Mouse (Mus musculus) gastrocnemius, postnatal 25 days (tissue): ENCODE data around the gene Tex22. TPM values are rescaled to one million over a fixed set of nuclear protein-coding genes. Genes with fewer than 3 reads are reported as not detected.

ENCODE experiments used
- DNase-seq: peaks from one replicate; pipeline ENCODE4 v3.0.0; 2022
- long read RNA-seq, 2 experiments: library from polyadenylated mRNA; stranded (forward); transcript quantifications; one replicate each; pipeline ENCODE4 v2.0.0; 2021
- total RNA-seq, 2 experiments: library from RNA; stranded (reverse); gene quantifications; 1 replicate in 1 of 2; 2 replicates in 1 of 2; pipeline ENCODE4 v1.2.3; 2021

Gene Tex22
- not detected for total RNA-seq
- long read RNA-seq, experiment 1 = 0 reads
- long read RNA-seq, experiment 2, partial matches to known transcripts = 0 of 1 reads
- long read RNA-seq, experiment 2, other reads (novel, unspliced or antisense) = 1 of 1 reads

DNA sequence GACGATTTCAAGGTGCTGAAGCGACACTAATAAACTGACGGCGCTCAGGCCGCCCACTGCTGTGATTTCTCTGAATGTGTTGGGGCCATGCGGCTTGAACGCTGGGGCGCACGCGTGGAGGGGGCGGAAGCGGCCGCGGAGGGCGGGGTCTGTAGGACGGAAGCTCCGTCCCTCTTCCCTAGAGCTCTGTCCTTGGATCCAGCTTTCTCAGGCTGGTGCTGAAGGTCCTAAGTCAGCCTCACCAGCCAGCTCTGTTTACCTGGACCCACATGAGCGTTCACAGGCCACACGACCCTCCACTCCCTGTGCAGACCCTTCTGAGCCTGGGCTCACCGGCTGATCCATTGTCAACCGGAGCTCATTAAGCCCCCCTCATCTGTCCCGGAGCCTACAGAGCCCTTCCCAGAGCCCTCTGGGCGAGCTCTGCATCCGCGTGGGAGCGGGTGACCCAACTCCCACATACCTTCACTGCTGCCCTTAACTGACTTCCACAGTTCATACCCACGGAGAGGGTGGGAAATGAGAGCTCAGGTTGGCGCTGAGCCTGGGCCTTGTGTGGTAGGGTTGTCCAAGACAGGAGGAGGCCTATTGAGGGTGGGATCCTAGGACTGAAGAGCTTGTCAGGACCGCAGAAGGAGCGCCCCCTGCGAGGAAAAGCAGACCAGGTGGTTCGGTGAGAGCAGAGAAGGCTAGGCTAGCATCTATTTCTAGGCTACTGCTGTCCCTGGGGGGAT lies at the start of gene Tex22:
Tex22 (plus strand) TSS at position 174 of the 734 bp plus-strand sequence.
- peak; percentile 81 for DNase-seq

DNA sequence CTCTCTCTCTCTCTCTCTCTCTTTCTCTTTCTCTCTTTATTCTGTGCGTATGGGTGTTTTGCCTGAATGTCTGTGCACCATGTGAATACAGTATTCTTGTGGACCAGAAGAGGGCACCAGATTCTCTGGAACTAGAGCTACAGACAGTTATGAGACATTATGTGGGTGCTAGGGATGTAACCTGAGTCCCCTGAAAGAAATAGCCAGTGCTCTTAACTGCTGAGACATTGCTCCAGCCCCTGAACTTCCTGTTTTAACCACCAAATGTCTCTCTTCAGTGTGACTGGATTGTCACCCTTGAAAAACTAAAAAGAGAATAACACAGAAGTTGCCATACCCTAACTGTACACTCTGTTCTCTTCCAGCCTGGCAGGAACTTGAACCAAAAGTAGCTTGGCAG lies 47.7 kb upstream of the Tex22 start:
- DNase-seq = no peak

DNA sequence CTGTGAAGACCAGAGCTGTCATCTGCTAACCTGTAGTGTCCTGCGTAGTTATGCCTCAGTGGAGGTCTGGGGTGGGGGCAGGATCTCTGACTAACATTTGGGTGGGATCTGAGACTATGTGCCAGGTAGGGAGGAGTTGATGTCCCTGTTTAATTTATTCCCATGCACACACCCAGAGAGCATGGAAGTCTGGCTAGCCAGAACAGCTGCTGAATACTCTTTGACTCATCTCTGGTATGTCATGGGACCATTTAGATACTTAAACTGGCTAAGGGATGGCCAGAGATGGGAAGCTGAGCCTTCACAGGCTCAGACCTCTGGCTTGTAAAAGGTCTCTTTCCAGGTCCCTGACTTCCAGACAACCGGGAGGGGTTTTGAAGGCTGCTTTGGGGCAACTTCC lies 46.8 kb upstream of the Tex22 start:
- no peak for DNase-seq

DNA sequence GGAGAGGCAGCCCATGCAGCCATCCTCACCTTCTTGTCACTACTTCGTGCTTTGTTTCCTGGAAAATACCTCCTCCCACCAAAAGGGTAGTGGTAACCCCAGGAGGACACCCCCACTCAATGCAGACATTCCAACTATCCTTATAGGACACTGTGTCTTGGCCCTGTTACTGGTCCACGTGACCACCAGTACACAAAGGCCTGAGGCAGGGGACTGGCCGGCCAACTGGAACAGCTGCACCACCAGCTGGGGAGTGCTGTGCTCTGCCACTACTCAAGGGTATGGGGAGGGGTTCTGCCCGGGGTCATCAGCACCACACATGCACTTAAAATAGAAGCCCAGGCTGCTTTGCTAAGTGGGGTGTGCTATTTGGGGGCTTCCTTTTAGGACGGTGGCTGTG lies 46.2 kb upstream of the Tex22 start:
- DNase-seq = no peak

DNA sequence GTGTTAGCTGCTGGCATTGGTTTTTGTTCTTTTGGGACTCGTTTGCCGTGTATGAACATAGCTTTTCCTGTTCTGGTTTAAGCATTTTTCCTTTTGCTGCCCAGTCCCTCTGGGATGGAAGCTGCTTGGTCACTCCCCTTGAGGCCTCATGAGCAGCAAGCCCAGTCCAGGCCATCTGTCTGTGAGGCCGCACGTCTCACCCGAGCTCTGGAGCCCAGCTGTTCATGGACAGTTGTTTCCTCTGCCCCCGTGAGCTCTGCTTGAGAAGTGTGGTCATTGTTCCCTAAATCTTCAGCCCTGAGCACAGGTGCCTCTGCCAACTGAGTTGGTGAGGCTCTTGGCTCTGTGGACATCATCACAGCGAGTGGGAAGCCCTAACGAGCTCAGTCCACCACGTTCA lies 45.4 kb upstream of the Tex22 start:
- DNase-seq = peak; percentile 54

DNA sequence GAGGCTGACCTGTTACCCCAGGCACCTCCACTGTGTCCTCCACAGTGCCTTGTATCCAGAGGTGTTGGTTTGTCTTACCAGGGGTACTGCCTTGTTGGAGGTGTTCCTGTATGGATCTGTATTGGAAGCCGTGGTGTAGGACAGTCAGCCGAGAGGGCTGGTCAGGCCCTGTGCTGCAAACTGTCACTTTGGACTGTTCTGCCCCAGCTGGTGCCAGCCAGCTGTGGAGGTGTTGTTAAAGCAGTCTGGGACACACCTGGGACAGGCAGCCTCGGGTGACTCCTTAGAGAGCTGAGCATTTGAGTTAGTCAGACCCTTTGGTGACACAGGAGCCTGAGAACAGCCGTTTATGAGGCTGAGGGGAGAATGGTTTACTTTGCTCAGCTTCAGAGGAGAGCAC lies 44.3 kb upstream of the Tex22 start:
- no peak for DNase-seq

DNA sequence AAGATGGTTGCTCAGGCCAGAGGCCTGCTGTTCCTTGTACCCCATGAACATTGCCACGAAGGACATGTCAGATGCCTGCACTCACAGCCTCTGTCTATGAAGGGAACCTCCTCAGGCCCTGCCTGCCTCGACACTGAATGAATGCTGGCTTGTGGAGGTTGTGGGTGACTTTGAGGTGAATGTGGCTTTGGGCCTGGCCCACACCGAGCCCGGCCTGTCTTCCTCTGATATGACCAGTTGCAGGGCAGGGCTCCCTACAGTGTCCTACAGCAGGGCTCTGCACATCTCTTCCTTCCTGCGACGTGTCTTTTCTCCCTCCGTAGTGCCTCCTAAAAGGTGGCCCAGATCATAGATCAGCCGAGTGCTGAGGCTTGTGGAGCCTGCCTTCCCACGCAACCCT lies 43.3 kb upstream of the Tex22 start:
- no peak for DNase-seq

DNA sequence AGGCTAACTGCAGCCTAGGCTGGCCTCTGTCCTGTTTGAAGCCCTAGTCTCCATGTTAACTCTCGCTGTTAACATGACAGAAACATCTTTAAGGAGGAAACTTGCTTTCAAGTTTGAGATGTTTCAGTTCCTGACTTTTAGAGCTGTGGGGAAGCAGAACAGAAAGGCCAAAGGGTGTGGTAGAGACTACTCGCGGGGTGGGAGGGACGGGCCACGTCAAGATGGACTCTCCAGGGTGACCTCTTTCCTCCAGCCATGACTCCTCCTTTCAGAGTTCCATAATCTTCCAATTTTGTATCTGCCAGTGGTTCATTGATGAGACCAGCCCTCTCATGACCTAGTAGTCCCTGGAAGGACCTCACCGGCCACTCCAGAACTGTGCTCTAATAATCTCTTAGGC lies 42.9 kb upstream of the Tex22 start:
- no peak for DNase-seq

DNA sequence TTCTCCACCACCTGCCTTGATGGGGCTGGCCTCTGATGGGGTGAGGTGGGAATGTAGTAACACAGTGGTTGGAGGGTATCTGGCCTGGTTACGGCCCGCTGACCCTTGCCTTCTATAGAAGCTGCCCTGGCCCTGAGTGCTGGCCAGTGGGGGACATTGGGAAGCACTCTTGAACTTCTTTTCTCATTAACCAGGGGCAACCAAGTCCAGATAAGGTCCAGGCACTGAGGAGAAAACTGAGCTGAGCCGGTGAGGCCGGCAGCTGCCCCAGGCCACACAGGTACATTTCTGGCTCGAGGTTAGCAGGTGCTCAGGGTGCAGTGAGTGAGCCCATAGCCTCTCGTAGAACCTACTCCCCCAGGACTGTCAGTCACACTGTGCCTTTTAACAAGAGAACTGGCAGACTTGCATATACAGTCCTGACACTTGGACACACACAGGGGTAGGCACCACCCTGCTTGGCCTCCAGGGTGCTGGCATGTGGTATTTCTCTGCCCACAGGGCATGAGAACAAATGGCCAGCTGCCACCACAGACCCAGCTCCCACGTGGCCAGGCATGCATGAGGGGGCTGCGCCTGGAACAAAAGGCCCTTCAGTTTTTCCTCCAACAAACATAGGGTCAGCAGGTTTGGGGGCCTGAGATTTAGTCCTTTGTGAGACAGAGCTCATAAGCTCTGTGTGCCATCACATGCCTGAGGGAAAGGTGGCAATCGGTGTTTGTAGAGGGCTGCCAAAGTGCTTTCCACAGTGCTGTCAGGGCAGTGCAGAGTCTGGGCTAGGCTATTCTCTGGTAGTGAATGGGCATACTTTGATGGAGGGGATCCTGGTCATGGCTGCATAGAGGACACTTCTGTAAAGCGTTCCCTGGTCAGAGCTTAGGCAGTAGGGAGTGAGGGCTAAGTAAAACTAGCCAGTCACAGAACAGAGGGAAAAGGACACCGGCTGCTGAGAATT lies 41.7 kb upstream of the Tex22 start:
- no peak for DNase-seq

DNA sequence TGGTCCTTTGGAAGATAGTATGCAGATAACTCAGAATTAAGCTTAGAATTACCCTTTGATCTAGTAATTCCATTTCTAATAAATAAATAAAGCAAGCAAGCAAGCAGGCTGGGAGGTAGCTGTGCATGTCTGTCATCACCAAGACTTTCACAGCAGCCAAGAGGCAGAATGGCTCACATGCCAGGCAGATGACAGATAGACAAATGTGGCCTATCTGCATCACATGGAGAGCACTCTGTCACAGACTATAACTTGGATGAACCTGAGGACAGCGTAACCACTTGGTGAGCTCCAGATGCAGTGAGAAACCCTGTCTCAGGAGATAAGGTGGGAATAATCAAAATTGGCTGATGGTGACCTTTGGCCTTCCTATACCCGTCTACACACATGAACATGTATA lies 39.2 kb upstream of the Tex22 start:
- no peak for DNase-seq

DNA sequence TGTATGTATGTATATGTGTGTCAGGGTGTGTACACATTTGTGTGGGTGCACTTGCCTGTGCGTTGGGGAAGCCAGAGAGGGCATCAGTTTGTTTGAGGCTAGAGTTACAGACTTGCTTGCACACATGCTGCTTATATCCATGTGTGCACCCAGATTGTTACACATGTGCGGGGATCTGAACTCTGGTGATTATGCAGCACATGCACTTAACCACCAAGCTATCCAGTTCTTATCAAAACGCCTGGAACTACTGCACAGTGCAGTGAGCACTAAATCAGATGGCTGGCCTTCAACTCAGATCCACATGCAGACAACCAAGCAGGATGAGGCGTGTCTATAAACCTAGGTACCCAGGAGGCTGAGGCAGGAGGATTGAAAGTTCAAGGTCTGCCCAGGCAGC lies 37.3 kb upstream of the Tex22 start:
- DNase-seq = no peak

DNA sequence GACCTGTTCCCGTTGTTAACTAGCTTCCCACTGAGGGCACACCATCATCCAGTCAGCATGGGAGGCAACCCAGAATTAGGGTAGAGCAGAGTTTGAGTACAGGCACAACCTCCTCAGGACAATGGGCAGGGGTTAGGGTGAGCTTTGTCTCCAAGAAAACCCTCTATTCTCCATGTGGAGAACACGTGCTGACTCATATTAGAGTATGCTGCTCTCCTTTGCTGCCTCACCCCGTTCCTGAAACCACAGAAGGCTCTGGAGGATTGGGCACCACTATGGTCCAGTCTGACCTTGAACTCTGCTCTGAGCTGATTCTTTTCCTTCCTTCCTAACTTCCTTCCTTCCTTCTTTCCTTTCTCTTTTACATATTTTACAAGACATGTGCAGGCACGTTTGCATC lies 35.9 kb upstream of the Tex22 start:
- no peak for DNase-seq

DNA sequence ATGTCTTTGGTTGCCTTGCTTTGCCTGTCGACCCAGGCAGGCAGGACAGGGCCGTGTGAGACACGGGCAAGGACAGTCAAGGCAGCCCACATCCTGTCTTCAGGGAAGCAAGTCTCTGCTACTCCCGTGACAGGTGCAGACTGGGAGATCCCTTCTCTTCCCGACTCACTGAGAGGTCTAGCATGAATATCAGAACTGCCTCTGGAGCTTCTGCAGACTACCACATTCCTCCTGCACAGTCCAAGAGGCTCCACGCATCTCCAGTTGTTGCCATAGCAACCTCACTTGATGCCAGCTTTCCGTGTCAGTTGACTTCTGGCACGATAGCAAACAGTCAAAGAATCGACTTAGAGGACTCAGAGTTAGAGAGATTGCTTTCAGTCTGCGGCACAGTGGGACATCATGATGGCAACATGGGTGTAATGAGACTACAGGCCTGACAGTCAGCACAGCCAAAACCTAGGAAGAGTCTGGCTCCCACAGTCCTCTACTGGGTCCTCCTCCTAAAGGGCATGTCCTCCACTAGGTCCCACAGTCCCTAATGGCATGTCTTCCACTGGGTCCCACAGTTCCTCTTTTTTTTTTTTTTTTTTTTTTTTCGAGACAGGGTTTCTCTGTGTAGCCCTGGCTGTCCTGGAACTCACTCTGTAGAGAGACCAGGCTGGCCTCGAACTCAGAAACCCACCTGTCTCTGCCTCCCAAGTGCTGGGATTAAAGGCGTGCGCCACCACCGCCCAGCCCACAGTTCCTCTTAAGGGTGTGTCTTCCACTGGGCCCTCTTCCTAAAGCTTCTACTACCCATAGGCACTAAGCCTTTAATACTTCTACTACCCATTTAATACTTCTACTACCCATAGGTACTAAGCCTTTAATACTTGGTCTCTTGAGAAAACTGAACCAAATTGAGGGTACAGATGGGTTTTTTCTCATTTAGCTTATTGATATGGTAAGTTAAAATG lies 32.5 kb upstream of the Tex22 start:
- peak; percentile 48 for DNase-seq

DNA sequence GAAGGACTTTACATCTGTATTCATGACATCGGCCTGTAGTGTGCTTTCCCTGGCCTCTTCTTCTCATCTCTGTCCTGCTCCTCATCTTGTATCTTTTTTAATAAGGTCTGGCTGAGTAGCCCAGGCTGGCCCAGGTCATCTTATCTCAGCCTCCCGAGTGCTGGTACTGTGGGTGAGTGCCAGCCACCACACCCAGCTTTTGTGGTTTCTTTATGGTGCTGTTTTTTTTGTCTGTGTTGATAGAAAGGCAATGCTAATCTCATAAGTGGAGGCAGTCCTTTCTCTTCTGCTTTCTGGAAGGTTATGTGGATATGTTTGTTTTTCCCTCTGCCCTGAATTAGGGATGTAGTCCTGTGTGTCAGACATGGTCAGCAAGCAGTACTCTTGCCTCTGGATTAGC lies 31.8 kb upstream of the Tex22 start:
- no peak for DNase-seq

DNA sequence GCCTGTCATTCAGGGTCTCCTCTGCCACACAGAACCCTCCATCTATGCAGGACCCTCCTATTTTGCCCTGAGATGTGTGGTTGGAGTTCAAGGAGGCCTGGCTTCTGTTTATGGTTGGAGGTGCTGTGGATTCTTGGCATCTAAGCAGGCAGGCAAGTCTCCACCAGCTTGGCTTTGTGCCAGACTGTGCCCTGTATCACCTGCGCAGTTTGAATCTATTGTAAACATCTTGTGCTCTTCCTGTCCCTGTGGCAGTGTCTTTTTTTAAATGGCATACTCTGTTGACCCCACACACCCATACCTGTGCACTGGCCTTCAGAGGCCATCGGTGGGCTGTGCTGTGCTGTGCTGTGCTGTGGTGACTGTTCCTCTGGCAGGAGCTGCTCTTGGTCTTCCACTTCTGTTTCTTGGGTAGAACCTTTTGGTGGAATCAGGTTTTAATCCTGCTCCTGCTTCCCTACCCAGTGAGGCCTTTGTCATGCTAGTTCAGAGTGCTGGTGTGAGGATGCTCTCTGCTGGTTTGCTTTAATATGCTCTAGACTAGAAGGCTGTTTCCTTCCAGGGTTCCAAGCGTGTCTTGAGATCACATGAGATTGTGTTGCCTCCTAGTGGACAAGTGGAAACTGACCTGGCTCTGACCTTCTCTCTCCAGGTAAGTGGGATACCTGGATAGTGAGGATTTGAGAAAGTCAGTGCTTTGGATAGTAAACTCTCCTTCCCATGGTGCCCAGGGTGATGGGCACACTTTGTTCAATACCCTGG lies 29.2 kb upstream of the Tex22 start:
- DNase-seq = no peak

DNA sequence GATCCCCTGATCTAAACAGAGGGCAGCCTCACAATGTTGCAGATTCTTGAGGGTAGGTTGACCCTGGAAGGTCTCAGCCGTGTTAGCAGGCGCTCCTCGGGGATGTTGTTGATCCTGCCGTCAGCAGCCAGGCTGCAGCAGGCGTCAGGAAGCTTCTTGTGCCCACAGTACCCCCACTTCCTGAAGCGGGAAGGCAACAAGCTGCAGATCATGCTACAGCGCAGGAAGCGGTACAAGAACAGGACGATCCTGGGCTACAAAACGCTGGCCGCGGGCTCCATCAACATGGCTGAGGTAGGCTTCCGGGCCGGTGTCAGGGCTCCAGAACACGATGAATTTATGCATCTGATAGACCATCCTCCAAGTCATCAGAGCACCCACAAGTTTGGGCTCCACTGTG lies 27.4 kb upstream of the Tex22 start:
- no peak for DNase-seq

DNA sequence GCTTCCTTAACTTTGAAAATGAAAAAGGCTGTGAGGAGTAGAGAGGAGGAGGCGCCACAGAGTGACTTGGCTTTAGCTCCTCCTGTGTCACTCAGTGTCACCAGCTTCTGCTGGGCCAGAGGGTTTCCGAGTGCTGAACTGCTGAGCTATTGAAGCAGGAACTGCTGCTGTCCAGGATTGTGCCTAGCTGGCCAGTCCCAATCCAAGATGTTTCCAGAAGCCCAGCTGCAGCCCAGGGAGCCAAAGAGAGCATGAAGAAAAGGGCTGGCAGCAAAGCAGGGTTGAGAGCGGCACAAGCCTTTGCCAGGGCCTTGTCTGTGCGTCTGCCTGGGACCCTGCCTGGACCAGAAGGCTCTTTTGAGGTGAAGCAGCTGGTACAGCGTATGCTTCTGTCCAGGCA lies 26.2 kb upstream of the Tex22 start:
- DNase-seq = no peak

DNA sequence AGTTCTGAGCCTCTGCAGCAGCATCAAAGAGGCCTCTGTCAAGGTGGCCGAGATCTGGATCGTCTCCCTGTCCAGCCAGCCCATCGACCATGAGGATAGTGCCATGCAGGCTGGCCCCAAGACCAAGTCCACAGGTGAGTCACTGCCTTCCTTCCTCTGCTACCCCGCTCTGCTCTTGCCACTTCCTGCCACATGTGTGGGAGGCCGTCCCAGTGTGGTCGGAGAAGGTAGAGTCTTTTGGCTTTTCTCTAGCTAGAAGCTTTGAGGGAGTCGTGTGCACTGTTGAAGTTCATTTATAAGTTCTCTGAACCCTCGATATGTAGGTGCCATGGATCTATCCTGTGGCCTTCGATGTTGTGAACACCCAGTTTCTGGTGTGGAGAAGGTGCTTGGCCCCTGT lies 24.5 kb upstream of the Tex22 start:
- DNase-seq = no peak

DNA sequence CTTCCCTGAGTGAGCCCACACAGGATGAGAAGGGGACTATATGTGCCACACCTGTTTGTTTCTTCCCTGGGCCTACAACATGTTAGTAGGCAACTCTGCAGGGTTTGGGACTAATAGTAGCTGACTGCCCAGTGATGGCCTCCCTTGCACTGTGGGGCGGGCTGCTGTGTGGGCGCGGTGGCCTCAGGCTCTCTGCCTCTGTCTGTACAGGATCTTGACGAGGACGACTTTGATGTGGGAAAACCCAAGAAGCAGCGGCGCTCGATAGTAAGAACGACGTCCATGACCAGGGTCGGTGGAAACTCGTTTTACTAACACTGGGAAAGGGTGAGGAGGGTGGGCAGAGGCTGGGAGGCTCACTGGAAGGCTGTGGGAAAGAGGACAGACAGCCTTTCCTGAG lies 23.6 kb upstream of the Tex22 start:
- no peak for DNase-seq

DNA sequence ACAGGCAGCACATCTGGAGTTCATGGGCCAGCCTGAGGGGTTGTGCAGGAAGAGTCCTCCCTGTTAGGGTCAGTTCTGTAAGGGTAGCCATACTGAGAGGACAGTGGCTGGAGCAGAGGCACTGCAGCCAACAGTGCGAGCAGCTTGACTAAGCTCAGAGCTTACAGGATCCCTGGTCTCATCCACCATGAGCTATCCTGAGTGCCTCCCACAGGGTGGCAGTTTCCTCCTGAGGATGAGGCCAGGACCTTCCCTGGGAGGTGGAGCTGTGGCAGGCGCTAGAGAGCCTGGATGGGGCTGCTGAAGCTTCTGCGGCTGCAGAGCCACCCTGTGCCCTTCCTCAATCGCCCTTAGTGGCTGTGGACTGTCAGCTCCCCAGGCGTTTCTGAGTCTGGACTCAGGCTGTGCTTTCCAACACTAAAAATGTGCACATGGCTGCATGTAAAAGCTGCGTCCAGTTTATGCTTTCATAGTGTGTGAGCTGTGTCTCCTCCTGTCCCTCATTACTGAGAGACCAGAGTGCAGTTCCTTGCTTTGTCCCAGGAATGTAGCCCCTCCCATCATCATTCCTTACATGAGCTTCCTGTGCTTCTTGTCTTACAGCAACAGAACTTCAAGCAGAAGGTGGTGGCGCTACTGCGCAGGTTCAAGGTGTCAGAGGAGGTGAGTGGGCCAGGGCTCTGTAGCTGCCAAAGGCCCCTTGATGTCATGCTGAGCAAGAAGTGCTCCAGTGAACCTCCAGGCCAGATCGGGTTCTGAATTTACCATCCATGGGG lies 22.5 kb upstream of the Tex22 start:
- no peak for DNase-seq

DNA sequence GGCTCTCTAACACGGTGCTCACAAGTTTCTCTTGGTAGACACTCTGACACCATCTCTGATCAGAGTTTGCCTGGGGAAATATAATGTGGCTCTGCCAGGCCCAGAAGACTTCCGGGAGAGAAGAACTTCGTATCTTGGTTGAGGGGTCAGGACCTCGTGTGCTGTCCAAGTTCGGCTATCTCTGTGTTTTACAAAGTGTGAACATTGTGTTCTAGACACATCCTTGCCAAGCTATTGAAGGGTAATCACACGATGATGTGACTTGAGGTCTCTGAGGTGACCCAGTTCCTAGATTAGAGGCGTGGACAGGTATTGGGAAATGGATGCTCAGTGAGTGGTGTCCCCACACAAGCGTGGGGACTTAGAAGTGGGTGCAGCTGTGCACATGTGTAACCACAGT lies 18.2 kb upstream of the Tex22 start:
- DNase-seq = no peak
